Mouse (Mus musculus): ENCODE measurements around the gene Gm49361.

DNA sequence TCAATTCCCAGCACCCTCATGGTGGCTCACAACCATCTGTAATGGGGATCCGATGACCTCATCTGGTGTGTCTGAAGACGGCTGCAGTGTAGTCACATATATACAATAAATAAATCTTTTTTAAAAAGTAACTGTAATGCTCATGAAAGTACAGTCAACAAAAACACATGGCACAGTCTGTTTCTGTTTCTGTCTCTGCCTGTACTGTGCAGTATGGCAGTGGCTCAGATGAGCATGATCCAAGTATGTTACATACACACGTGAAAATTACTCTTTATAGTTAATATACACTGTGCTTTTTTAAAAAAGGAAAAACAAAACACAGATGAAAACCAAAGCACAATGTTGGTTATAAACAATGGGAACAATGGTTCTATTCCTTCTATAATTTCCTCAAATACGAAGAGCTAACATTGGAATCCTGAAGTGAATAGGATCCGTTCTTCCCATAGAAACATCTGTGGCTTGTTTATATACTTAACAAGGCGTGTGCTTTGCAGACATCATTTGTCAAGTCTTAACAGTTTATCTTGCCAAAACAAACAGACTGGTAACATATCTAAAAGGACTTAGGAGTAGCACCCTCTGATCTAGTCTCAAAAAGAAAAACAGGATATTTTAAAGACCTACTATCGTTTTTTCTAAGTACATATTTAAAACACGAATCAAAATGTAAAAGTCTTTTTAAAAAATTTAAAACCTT, 139.1 kb downstream of the Gm49361 start:
- TF ChIP-seq ZC3H11A (IDR thresholded peaks at IDR 0.05; ENCODE audit: borderline replicate concordance, low read depth, low read length), result no peak
- no peak for TF ChIP-seq HCFC1 (IDR thresholded peaks at IDR 0.05; ENCODE audit: borderline replicate concordance, insufficient read depth, low read length)

Data from ES-E14 (cell line).